Mouse (Mus musculus) liver, adult (tissue): ENCODE measurements around the gene Dnpep.

Experiments
- GATA4 ChIP-seq: IDR thresholded peaks from 2 replicates; pipeline ENCODE4 v1.6.1; 2014; ENCODE audit warnings: mild to moderate bottlenecking, low read length; ENCODE audit not compliant: insufficient replicate concordance

Gene Dnpep

GRCm38 (mm10) chr1:75292476-75293330, 25.1 kb downstream of the Dnpep start:
- no peak for TF ChIP-seq GATA4

DNA sequence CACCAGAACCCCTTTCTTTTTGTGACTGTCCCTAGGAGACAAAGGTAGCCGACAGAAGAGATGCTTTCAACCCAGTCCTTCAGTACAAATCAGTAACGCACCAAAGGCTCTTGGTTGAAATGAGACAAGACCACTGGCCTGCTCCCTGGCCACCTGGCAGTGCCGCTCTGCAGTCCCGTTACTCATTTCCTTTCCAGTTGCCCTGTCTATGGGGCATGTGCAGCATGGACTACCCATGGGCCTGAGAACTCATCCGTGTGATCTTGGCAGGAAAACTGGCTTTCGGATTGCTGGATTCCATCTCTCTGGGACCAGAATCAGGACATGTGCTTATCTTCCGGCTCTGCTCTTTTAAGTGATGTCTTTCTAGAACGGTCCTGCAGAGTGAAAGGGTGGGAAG, 26.5 kb downstream of the Dnpep start:
- no peak for TF ChIP-seq GATA4

GRCm38 (mm10) chr1:75290582-75290981, 27.2 kb downstream of the Dnpep start:
- TF ChIP-seq GATA4 = no peak

DNA sequence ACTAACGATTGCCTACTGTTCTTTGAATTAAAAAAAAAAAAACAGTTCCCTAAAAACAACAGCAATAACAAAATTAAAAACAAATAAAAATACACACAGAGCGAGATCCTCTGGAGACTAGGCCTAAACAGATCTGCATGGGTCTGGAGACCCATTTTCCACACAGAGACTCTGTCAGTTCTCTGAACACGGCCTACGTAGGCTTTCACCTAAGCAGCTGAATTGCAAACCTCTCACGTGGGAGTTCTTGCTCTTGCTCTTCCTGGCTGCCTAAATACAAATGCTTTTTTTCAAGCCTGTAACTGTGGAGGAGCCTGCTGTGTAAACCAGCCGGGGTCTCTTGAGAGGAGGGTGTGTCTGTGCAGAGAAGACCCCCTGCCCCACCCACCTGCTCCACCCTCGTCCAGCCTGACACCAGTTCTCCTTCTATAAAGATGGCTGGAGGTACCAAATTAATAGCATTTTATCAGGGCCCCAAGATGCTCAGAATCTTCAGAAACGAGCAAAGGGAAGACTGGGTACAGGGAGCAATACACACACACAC, 27.8 kb downstream of the Dnpep start:
- TF ChIP-seq GATA4 = no peak

- TF ChIP-seq GATA4 = no peak
Observed at GRCm38 (mm10) chr1:75289376-75289775, 28.4 kb downstream of the Dnpep start.

DNA sequence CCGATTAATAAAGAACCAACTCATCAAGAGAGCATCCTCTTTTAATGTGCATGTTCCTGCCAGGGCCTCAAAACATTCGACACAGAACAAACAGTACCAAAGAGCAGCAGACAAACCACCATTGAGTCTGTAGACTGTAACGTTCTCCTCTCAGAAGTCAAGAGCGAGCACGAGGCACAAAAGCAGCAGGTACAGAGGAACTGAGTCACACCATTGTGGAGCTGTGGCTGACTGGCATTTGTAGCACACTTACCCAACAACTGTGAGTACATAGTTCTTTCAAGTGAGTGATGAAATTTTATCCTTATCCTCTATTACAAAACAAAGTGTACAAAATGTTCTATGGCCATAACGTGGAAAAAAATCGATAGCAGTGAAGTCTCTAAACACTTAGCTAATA, 32.9 kb downstream of the Dnpep start:
- no peak for TF ChIP-seq GATA4

GRCm38 (mm10) chr1:75283017-75283416, 34.8 kb downstream of the Dnpep start:
- TF ChIP-seq GATA4 = no peak

DNA sequence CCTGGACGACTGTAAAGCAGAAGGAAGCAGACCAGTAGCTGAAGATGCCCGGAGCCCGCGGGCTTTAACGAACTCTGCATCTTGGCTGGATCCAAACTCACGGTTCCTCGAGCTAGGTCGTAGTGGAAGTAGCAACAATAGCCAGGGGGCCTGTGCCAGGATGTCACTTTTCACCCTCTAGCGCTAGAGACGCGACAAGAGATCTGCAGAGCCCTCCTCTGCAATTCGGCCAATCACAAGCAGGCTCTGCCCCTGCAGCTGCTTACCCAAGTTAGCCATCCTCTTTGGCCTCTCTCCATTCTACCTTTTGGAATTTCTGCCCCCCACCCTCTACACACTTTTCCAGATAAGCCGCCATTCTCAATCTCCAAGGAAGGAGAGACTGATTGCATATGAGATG, 39.6 kb downstream of the Dnpep start, which contains the start of gene Resp18:
Gene Resp18, minus strand, starts transcription at position 188 of the 400 bp plus-strand sequence.
- no peak for TF ChIP-seq GATA4

DNA sequence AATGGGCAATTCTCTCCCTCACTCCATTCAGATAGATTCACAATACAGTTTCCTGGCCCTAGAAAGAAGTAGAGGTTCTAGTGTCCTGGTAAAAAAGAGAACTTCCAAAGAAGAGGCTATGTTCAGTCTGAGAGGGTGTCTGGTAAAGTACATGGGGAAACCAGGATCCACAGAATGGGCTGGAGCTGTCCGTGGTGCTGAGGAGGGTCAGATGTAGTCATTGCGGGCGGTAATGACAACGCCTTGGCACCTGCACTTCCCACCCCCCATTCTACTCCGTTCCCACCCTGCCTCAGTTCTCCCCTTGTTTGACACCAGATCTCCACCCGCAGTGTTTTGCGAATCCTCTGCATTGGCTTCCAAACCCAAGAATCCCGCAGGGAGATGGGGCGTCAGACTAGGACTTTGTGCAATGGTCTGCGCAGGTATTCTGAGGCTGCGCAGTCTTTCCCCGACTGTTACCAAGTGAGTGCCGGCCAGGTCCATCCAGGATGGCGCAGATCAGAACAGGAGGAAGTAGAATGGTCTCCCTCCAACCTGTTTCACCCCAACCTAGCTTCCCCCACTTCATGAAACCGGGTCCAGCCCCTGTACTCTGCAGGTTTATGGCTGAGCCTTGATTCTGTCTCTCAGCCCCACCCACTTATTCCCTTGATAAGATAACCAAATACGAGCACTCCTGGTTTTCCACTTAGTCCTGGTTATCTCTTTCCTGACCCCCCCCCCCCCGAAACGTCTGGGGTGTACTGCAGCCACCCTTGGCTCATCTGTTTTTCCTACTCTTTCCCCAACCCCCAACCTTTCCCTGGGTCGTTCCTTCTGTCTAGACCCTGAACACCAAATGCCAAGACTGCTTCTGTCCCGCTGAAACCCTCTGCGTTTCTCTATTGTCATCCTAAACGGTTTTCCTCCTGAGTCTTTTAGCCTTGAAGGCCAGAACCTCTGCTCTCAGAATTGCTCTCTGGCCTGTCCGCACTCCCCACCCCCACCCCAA, 40.3 kb downstream of the Dnpep start:
- no peak for TF ChIP-seq GATA4

- no peak for TF ChIP-seq GATA4
Observed at GRCm38 (mm10) chr1:75264091-75264880, 53.5 kb downstream of the Dnpep start, which contains the start of gene Ptprn. Gene Ptprn, minus strand, starts transcription at chr1:75264502.

GRCm38 (mm10) chr1:75262969-75263951, 54.5 kb downstream of the Dnpep start:
- TF ChIP-seq GATA4 = no peak

DNA sequence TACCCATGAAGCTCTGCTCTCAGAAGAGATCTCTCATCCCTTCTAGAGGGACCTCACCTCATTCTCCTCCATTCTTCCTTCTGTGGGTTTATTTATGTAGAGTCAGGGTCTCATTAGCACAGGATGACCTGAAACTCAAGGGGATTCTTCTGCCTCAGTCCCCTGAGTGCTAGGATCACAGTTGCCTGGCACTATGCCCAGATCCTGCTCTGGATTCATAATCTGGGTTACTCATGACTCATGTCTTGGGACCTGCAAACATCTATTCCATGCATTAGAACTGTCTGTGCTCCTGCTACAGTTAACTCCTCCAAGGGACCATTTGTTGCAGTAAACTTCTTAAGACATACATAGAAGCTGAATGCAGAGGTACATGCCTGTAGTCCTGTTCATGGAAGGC, 56.5 kb downstream of the Dnpep start:
- TF ChIP-seq GATA4 = no peak
